Mouse (Mus musculus): ENCODE measurements at regions not wholly inside any gene's neighbourhood (a gene's known extent, or its start where the extent isn't known, plus 50 kb on each side); places are given as distances from the start of the nearest gene placed in this dataset.

DNA sequence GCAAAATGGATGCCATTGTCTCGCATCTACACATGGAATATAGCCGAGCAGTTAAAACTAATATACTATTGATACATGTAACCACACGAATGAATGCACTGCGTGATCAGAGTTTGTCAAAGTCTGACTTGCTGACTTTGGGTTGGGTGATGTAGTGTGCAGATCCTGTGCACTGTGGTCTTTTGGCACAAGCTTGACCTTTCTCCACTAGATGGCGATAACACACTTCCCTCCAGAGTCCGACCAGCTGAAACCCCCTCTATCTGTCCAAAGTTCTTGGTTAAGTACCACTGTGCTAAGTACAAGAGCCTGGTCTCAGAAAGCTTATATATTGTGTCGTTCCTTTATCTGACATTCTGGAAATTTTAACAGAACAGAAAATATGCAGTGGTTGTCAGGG is 84.9 kb upstream of the Mctp2 start:
- TF ChIP-seq CTCF (IDR thresholded peaks at IDR 0.05; ENCODE audit: low read depth, low read length) (no peak), POLR2A (IDR thresholded peaks at IDR 0.05; ENCODE audit: borderline replicate concordance, low read depth, low read length) (no peak)
